Mouse (Mus musculus) lung, embryonic 15.5 days (tissue): ENCODE results near the gene Mars2. TPM values are rescaled to one million over a fixed set of nuclear protein-coding genes. Genes with fewer than 3 reads are reported as not detected.

Experiments used
- ATAC-seq: fragments of 200-750 bp; cut with Nextera tagmentation; 2 replicates; pipeline ENCODE4 v1.8.0; 2017; ENCODE audit warnings: moderate number of reproducible peaks, borderline replicate concordance; ENCODE audit not compliant: low FRiP score, low TSS enrichment; ENCODE audit errors: extremely low read depth
- H3K27ac ChIP-seq: fragments of 300-500 bp; sonication (generic); 2 replicates; pipeline ENCODE4 v1.5.1; 2015; ENCODE audit warnings: moderate library complexity, mild to moderate bottlenecking, inconsistent platforms
- H3K27me3 ChIP-seq: fragments of 300-500 bp; sonication (generic); 2 replicates; pipeline ENCODE4 v1.6.1; 2015; ENCODE audit warnings: inconsistent platforms
- H3K36me3 ChIP-seq: fragments of 300-500 bp; sonication (generic); 2 replicates; pipeline ENCODE4 v1.6.1; 2015; ENCODE audit warnings: inconsistent platforms
- H3K4me1 ChIP-seq: fragments of 300-500 bp; sonication (generic); 2 replicates; pipeline ENCODE4 v1.6.1; 2015; ENCODE audit warnings: inconsistent platforms
- H3K4me2 ChIP-seq: fragments of 300-500 bp; sonication (generic); 2 replicates; pipeline ENCODE4 v1.6.1; 2015; ENCODE audit warnings: inconsistent platforms, mild to moderate bottlenecking, moderate library complexity
- H3K4me3 ChIP-seq: fragments of 300-500 bp; sonication (generic); 2 replicates; pipeline ENCODE4 v1.5.1; 2015; ENCODE audit warnings: mild to moderate bottlenecking, inconsistent platforms
- H3K9ac ChIP-seq: fragments of 300-500 bp; sonication (generic); 2 replicates; pipeline ENCODE4 v1.6.1; 2015; ENCODE audit warnings: inconsistent platforms
- H3K9me3 ChIP-seq: fragments of 300-500 bp; sonication (generic); 2 replicates; pipeline ENCODE4 v1.6.1; 2016; ENCODE audit warnings: inconsistent platforms
- WGBS: fragments of 180-500 bp; shearing (Covaris S2); methylation state at CpG from one replicate; pipeline ENCODE4 v1.1.7; 2015; 5-methylcytosine and 5-hydroxymethylcytosine counted together
- polyA plus RNA-seq: library from polyadenylated mRNA; unstranded; fragments of >200 nt; fragmentation: Nextera tagmentation; extraction: Ambion mirVana; gene quantifications from 2 replicates; pipeline ENCODE4 v1.2.1, GENCODE M21; 2015

The Mars2 gene
- polyA plus RNA-seq, 1 experiment from 2014 or later = 2.5 TPM

- H3K4me2 ChIP-seq = no peak overlapping the region
- no peaks in the 10 kb centered on the region for H3K9me3 ChIP-seq
- H3K9ac ChIP-seq = no peak overlapping the region
- ATAC-seq = no peak
- H3K27me3 ChIP-seq = no peaks in the 10 kb centered on the region
- no peak overlapping the region for H3K4me3 ChIP-seq
- no peak overlapping the region for H3K27ac ChIP-seq
- H3K36me3 ChIP-seq = no peaks in the 10 kb centered on the region
- 12% methylated on average over 2 of the region's 2 CpGs for WGBS
- no peaks in the 10 kb centered on the region for H3K4me1 ChIP-seq
Measured at GRCm38 (mm10) chr1:55264385-55264784, 27.4 kb downstream of the Mars2 start.

GRCm38 (mm10) chr1:55265447-55265846 lies 28.5 kb downstream of the Mars2 start:
- no peak for ATAC-seq

GRCm38 (mm10) chr1:55279081-55279480 lies 42.1 kb downstream of the Mars2 start:
- H3K27ac ChIP-seq = no peak overlapping the region
- ATAC-seq = no peak
- H3K9me3 ChIP-seq = no peaks in the 10 kb centered on the region
- no peaks in the 10 kb centered on the region for H3K27me3 ChIP-seq
- no peak overlapping the region for H3K4me3 ChIP-seq
- WGBS = 68% methylated on average over 9 of the region's 9 CpGs
- no peak overlapping the region for H3K4me2 ChIP-seq
- H3K4me1 ChIP-seq = no peaks in the 10 kb centered on the region
- no peak overlapping the region for H3K9ac ChIP-seq
- no peaks in the 10 kb centered on the region for H3K36me3 ChIP-seq

More at GRCm38 (mm10) chr1:55265447-55265846, 28.5 kb downstream of the Mars2 start:
- Histone ChIP-seq H3K9me3 (no peaks in the 10 kb centered on the region), H3K27ac (no peak overlapping the region), H3K4me3 (no peak overlapping the region), H3K9ac (no peak overlapping the region), H3K4me1 (no peaks in the 10 kb centered on the region), H3K36me3 (no peaks in the 10 kb centered on the region), H3K4me2 (no peak overlapping the region), H3K27me3 (no peaks in the 10 kb centered on the region)
- WGBS = 63% methylated on average over 2 of the region's 2 CpGs

Other genes starting within 250 kb of the Mars2 start
- 305 and 316 TPM in 2 replicates for gene Sf3b1, start 209.7 kb upstream of the Mars2 start, polyA plus RNA-seq
- 17.0 and 19.1 TPM in 2 replicates for gene Coq10b, start 184.4 kb upstream of the Mars2 start, polyA plus RNA-seq
- gene Hspe1, start 149.0 kb upstream of the Mars2 start, polyA plus RNA-seq = 303 and 360 TPM in 2 replicates
- gene Hspd1, start 148.9 kb upstream of the Mars2 start, polyA plus RNA-seq = 330 and 331 TPM in 2 replicates
- gene Mob4, start 105.9 kb upstream of the Mars2 start, polyA plus RNA-seq = 126 and 133 TPM in 2 replicates
- 12.9 and 13.8 TPM in 2 replicates for gene Rftn2, start 10.4 kb upstream of the Mars2 start, polyA plus RNA-seq
- 0.20 and 0.36 TPM in 2 replicates for gene Boll, start 126.3 kb downstream of the Mars2 start, polyA plus RNA-seq
- 2.0 and 2.2 TPM in 2 replicates for gene Plcl1, start 168.7 kb downstream of the Mars2 start, polyA plus RNA-seq